Mouse (Mus musculus) G1E (cell line): ENCODE measurements around the gene Klhdc4. TPM values are rescaled to one million over a fixed set of nuclear protein-coding genes. Genes with fewer than 3 reads are reported as not detected.

Experiments
- ATAC-seq: 2 replicates; pipeline ENCODE4 v1.8.0; 2016; ENCODE audit warnings: mild to moderate bottlenecking; ENCODE audit not compliant: insufficient number of reproducible peaks, poor library complexity, low FRiP score, severe bottlenecking; ENCODE audit errors: extremely low read depth
- DNase-seq: peaks from one replicate; pipeline ENCODE4 v3.0.0; 2012; ENCODE audit warnings: low spot score
- H3K27me3 ChIP-seq: 2 replicates; pipeline ENCODE4 v1.6.1; 2012; ENCODE audit warnings: mild to moderate bottlenecking, low read length, inconsistent platforms; ENCODE audit not compliant: insufficient read depth
- H3K36me3 ChIP-seq: replicated peaks from 2 replicates; pipeline ENCODE3; 2012; ENCODE audit warnings: mild to moderate bottlenecking, inconsistent platforms
- H3K4me1 ChIP-seq: 2 replicates; pipeline ENCODE4 v1.6.1; 2012; ENCODE audit warnings: low read depth, low read length, inconsistent platforms, mixed read lengths; ENCODE audit not compliant: insufficient read depth
- H3K4me3 ChIP-seq: 2 replicates; pipeline ENCODE4 v1.5.1; 2012; ENCODE audit warnings: low read depth, mild to moderate bottlenecking, inconsistent platforms, low read length, moderate library complexity, mixed read lengths
- H3K9me3 ChIP-seq: replicated peaks from 2 replicates; pipeline ENCODE4 v1.6.1; 2012; ENCODE audit warnings: inconsistent platforms
- CTCF ChIP-seq: IDR thresholded peaks from 2 replicates; pipeline ENCODE4 v1.5.1; 2012; ENCODE audit warnings: low read depth, low read length, inconsistent platforms, mixed read lengths
- GATA1 ChIP-seq: IDR thresholded peaks from 2 replicates; pipeline ENCODE4 v1.6.1; 2012; ENCODE audit warnings: borderline replicate concordance, low read length, inconsistent platforms, mixed read lengths
- GATA2 ChIP-seq: IDR thresholded peaks from 2 replicates; pipeline ENCODE4 v1.6.1; 2012; ENCODE audit warnings: low read depth, low read length, inconsistent platforms, borderline replicate concordance
- POLR2AphosphoS5 ChIP-seq: IDR thresholded peaks from 2 replicates; pipeline ENCODE4 v1.6.1; 2012; ENCODE audit warnings: low read depth, low read length, inconsistent platforms; ENCODE audit not compliant: insufficient replicate concordance
- TAL1 ChIP-seq: conservative IDR thresholded peaks from 2 replicates; pipeline ENCODE4 v1.6.1; 2012; ENCODE audit warnings: low read depth, low read length, inconsistent platforms, mixed read lengths
- polyA plus RNA-seq: library from polyadenylated mRNA; stranded (reverse); fragments of >175 nt; gene quantifications from 2 replicates; pipeline ENCODE4 v1.2.3, GENCODE M21; 2012
- total RNA-seq, 2 experiments: library from RNA; stranded (forward) in 1 of 2; stranded (reverse) in 1 of 2; fragments of 200-1000 nt in 1 of 2; fragments of >200 nt in 1 of 2; fragmentation: Nextera tagmentation in 1 of 2; gene quantifications; 2 replicates each; pipeline ENCODE4 v1.2.3; 2014 to 2017

Gene Klhdc4
- total and polyA plus RNA-seq, 3 experiments, result 12.3 to 44.5 (median 15.9) TPM

- Histone ChIP-seq H3K4me3 (no peak overlapping the region), H3K27me3 (no peaks in the 10 kb centered on the region)
- ATAC-seq, result no peak
Measured at GRCm38 (mm10) chr8:121760484-121760883, 68.9 kb downstream of the Klhdc4 start.

GRCm38 (mm10) chr8:121758470-121758869, 70.9 kb downstream of the Klhdc4 start:
- no peak for TF ChIP-seq TAL1
- no peak for TF ChIP-seq GATA2
- no peak for TF ChIP-seq CTCF
- no peak for TF ChIP-seq GATA1
- no peak for TF ChIP-seq POLR2AphosphoS5
- Histone ChIP-seq H3K4me3 (no peak overlapping the region), H3K36me3 (no peaks in the 10 kb centered on the region), H3K27me3 (no peaks in the 10 kb centered on the region), H3K9me3 (peaks cover 2% of the 10 kb centered on the region), H3K4me1 (no peaks in the 10 kb centered on the region; the same call in 1 of the 2 replicates)
- no peak for ATAC-seq
- DNase-seq, result no peak

More at GRCm38 (mm10) chr8:121760484-121760883, 68.9 kb downstream of the Klhdc4 start:
- H3K36me3 ChIP-seq, result no peaks in the 10 kb centered on the region
- no peaks in the 10 kb centered on the region for H3K4me1 ChIP-seq
- H3K9me3 ChIP-seq, result no peaks in the 10 kb centered on the region; the same call in 1 of the 2 replicates
- no peak for DNase-seq
- no peak for TF ChIP-seq GATA1
- no peak for TF ChIP-seq TAL1
- TF ChIP-seq GATA2, result no peak
- TF ChIP-seq POLR2AphosphoS5, result no peak
- no peak for TF ChIP-seq CTCF

GRCm38 (mm10) chr8:121751407-121751806, 78.0 kb downstream of the Klhdc4 start:
- Histone ChIP-seq H3K27me3 (no peaks in the 10 kb centered on the region; the same call in 1 of the 2 replicates), H3K36me3 (no peaks in the 10 kb centered on the region), H3K4me3 (no peak overlapping the region), H3K9me3 (peaks cover 28% of the 10 kb centered on the region), H3K4me1 (no peaks in the 10 kb centered on the region; the same call in 1 of the 2 replicates)
- peak; percentile 92 for TF ChIP-seq CTCF
- TF ChIP-seq TAL1, result no peak
- TF ChIP-seq GATA1, result no peak
- no peak for TF ChIP-seq POLR2AphosphoS5
- DNase-seq (no peak), ATAC-seq (no peak)

GRCm38 (mm10) chr8:121750512-121750911, 78.9 kb downstream of the Klhdc4 start:
- TF ChIP-seq GATA2 (no peak), POLR2AphosphoS5 (no peak), GATA1 (no peak), CTCF (no peak), TAL1 (no peak)
- ATAC-seq (no peak), DNase-seq (no peak)
- Histone ChIP-seq H3K4me3 (no peak overlapping the region), H3K4me1 (no peaks in the 10 kb centered on the region; the same call in 1 of the 2 replicates), H3K36me3 (no peaks in the 10 kb centered on the region), H3K27me3 (no peaks in the 10 kb centered on the region; the same call in 1 of the 2 replicates), H3K9me3 (peaks cover 28% of the 10 kb centered on the region)

GRCm38 (mm10) chr8:121749501-121749900, 79.9 kb downstream of the Klhdc4 start:
- ATAC-seq, result no peak
- no peaks in the 10 kb centered on the region; the same call in 1 of the 2 replicates for H3K27me3 ChIP-seq
- DNase-seq, result no peak
- H3K36me3 ChIP-seq, result no peaks in the 10 kb centered on the region
- TF ChIP-seq POLR2AphosphoS5 (no peak), TAL1 (no peak), GATA1 (no peak), CTCF (no peak), GATA2 (no peak)
- H3K9me3 ChIP-seq, result peaks cover 28% of the 10 kb centered on the region
- no peaks in the 10 kb centered on the region; the same call in 1 of the 2 replicates for H3K4me1 ChIP-seq
- no peak overlapping the region for H3K4me3 ChIP-seq

Other genes with a start within 250 kb of the Klhdc4 start
- 91.3 and 109 TPM in 2 replicates for gene Map1lc3b, start 239.2 kb downstream of the Klhdc4 start, total RNA-seq (2014; fragmentation: Nextera tagmentation)
- gene Map1lc3b, start 239.2 kb downstream of the Klhdc4 start, total RNA-seq (2017), result 158 and 159 TPM in 2 replicates
- 50.6 and 54.4 TPM in 2 replicates for gene Map1lc3b, start 239.2 kb downstream of the Klhdc4 start, polyA plus RNA-seq
- not detected in 2 replicates for gene Zcchc14, start 176.7 kb downstream of the Klhdc4 start, total RNA-seq (2014; fragmentation: Nextera tagmentation)
- gene Zcchc14, start 176.7 kb downstream of the Klhdc4 start, total RNA-seq (2017), result 0.17 and 0.22 TPM in 2 replicates
- not detected in 2 replicates for gene Zcchc14, start 176.7 kb downstream of the Klhdc4 start, polyA plus RNA-seq
- gene Jph3, start 99.9 kb downstream of the Klhdc4 start, total RNA-seq (2014; fragmentation: Nextera tagmentation), result 3.3 TPM in 1 of 2 replicates, not detected in the other
- gene Jph3, start 99.9 kb downstream of the Klhdc4 start, total RNA-seq (2017), result 0.12 TPM in 1 of 2 replicates, not detected in the other
- gene Jph3, start 99.9 kb downstream of the Klhdc4 start, polyA plus RNA-seq, result not detected in 2 replicates
- gene Slc7a5, start 78.1 kb upstream of the Klhdc4 start, total RNA-seq (2014; fragmentation: Nextera tagmentation), result 88.8 and 141 TPM in 2 replicates
- 32.5 and 32.6 TPM in 2 replicates for gene Slc7a5, start 78.1 kb upstream of the Klhdc4 start, total RNA-seq (2017)
- 92.9 and 127 TPM in 2 replicates for gene Slc7a5, start 78.1 kb upstream of the Klhdc4 start, polyA plus RNA-seq
- gene Car5a, start 115.3 kb upstream of the Klhdc4 start, total RNA-seq (2014; fragmentation: Nextera tagmentation), result 0.68 and 1.4 TPM in 2 replicates
- gene Car5a, start 115.3 kb upstream of the Klhdc4 start, total RNA-seq (2017), result 0.16 TPM in 1 of 2 replicates, not detected in the other
- 0.41 and 0.57 TPM in 2 replicates for gene Car5a, start 115.3 kb upstream of the Klhdc4 start, polyA plus RNA-seq
- 35.7 and 43.5 TPM in 2 replicates for gene Banp, start 120.2 kb upstream of the Klhdc4 start, total RNA-seq (2014; fragmentation: Nextera tagmentation)
- 42.5 and 46.6 TPM in 2 replicates for gene Banp, start 120.2 kb upstream of the Klhdc4 start, total RNA-seq (2017)
- 49.1 and 50.7 TPM in 2 replicates for gene Banp, start 120.2 kb upstream of the Klhdc4 start, polyA plus RNA-seq